Mouse (Mus musculus) hematopoietic stem cell, adult 5-6 weeks (primary cell): Measurements from ENCODE around the gene Slc17a7. TPM values are rescaled to one million over a fixed set of nuclear protein-coding genes. Genes with fewer than 3 reads are reported as not detected.
A peak's percentile ranks its signal among the peaks of the same experiment; 100 is the strongest.
"Not testable (repeated sequence)": the region's sequence is repeated elsewhere in the genome, so short reads cannot be mapped to it uniquely, and the experiment has no call there.

Experiments
- ATAC-seq, 2 experiments: fragments of 125-278 bp in 1 of 2; replicated peaks in 1 of 2; 2 replicates each; pipeline ENCODE4 v1.8.0; 2016 to 2017; ENCODE audit warnings: inconsistent platforms in 2 of 2, mild to moderate bottlenecking in 2 of 2, moderate number of reproducible peaks in 2 of 2, low read depth in 1 of 2, moderate TSS enrichment in 1 of 2; ENCODE audit not compliant: low FRiP score in 2 of 2, poor library complexity in 2 of 2, severe bottlenecking in 2 of 2, insufficient read depth in 1 of 2, low TSS enrichment in 1 of 2
- total RNA-seq: library from RNA; stranded (forward); fragments of 172-1452, 232-1000 nt; gene quantifications from 2 replicates; pipeline ENCODE4 v1.2.3, GENCODE M21; 2017

Slc17a7 gene
- total RNA-seq, 1 experiment from 2014 or later: not detected

DNA sequence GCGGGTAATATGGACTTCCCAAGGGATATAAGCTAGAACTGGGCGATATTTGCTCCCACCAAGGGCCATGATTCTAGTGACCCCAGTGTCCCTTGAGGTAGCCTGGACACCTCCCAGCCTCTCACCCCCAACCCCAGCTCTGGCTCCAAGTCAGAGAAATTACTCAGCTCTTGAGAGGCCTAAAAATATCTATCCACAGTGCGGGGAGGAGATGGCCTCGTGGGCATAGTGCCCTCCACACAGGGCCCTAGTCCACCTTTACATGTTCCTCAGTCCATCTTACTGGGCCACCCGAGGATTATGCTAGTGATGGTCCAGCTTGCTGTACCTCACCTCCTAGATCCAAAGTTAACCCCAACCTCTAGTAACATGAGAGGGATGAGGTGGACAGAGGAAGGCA, 1.1 kb downstream of the Slc17a7 start:
- ATAC-seq: no peak

DNA sequence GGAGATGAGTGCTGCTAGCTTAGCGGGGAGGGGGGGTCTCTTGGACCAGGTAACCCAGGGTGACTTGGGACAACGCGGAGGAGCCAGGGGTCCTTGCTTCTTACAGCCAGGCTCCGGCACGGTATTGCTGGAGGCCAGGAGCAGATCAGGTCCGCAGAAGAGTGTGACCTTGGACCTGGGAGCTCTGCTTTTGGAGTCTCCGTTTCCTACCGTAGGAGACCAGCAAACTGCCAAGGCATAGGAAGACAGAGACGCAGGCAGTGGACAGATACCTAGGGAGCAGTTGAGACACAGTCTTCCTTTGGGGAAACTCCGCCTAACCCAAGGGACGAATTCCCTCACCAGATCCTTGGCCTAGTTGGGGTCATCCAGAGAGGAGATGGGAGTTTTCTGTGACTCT, 2.0 kb downstream of the Slc17a7 start:
- ATAC-seq: no peak

DNA sequence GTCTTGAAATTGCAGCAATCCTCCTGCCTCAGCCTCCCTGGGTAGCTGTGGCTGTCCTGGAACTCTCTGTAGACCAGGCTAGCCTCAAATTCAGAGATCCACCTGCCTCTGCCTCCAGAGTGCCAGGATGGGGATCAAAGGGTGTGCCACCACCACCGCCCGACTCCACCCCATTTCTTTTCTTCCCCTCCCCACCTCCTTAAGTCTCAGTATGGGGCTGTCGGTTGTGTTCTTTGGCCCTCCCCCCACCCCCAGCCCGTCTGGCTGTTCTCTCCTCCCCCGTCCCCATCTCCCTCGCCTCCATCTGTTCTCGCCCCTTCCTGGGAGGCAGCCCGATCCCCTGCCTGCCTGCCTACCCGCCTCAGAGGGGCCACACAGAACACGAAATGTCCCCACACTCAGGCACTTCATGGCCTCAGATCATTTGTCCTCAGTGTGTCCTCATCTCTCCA, 3.2 kb downstream of the Slc17a7 start:
- ATAC-seq: no peak

DNA sequence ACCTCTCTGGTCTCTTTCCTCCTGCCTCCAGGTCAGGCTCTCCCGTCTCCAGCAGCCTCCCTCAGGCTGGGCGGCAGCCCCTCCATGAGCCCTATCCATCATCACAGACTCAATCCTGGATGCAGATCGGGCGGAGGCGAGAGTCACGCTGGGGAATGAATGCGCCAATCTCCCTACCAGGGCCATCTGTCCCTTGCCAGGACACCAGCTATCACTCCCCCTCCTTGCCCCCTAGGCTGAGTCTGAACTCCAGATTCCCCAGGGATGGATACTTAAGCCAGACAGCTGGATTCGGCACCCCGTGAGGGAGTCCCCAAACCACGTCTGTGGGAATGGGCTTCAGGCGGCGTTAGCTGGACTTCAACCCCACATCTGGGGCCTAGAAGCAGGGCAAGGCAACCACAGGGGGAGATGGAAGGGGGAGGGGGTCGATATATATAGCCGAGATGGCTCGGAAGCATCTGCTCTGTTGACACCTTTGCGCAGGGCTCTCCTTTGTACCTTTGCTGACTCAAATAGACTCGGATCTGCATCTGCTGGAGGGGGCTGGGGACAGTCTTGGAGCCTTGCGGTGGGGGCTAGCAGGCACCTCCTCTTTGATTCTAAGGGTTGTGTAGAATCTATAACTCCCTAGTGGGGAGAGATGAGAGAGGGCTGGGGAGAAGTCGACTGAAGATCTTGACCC, 4.2 kb downstream of the Slc17a7 start:
- no peak for ATAC-seq

DNA sequence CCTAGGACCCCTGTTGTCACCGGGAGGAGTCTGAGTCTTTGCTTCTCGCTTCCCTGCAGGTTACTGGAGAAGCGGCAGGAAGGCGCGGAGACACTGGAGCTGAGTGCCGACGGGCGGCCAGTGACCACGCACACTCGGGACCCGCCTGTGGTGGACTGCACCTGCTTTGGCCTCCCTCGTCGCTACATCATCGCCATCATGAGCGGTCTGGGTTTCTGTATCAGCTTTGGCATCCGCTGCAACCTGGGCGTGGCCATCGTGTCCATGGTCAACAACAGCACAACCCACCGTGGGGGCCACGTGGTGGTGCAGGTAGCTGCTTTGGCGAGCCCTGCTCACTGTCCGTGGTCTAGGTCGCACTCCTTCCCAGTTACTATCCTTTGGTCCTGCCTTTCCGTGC, 4.9 kb downstream of the Slc17a7 start:
- no peak for ATAC-seq

DNA sequence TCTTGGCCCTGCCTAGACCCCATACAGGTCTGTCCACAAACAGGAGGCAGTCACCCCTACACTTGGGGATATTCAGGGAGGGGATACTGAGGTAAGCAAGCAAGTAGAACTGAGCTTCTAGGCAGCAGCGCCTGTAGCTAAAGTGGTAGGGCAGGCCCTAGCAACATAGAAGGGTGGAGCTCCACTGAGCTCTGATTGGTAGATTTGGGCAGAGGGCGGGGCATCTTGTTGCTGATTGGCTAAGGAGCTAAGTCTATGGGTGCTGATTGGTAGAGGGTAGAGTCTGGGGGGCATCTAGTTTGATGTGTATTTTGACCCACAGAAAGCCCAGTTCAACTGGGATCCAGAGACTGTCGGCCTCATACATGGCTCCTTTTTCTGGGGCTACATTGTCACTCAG, 5.7 kb downstream of the Slc17a7 start:
- no peak for ATAC-seq

DNA sequence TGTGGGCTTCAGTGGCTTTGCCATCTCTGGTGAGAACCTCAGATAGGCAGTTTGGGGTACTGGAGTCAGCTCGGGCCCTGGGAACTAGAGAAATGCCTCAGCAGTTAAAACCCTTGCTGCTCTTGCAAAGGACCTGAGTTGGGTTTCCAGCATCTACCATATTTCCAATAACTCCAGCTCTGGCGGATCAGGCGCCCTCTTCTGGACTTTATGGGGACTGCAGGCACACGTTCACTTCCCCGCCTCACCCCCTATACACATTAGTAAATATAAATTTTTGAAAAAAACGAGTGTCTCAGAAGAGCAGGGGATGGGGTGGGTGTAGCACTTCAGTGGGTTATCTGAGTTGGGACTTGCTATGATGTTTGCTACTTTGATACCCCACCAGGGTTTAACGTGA, 9.2 kb downstream of the Slc17a7 start:
- no peak for ATAC-seq

DNA sequence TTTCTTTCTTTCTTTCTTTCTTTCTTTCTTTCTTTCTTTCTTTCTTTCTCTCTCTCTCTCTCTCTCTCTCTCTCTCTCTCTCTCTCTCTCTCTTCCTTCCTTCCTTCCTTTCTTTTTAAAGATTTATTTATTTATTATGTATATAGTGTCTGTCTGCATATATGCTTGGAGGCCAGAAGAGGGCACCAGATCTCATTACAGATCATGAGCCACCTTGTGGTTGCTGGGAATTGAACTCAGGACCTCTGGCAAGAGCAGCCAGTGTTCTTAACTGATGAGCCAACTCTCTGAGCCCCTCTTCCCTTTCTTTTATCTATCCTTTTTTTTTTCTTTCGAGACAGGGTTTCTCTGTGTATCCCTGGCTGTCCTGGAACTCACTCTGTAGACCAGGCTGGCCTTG, 10.0 kb downstream of the Slc17a7 start:
- not testable (repeated sequence) for ATAC-seq

DNA sequence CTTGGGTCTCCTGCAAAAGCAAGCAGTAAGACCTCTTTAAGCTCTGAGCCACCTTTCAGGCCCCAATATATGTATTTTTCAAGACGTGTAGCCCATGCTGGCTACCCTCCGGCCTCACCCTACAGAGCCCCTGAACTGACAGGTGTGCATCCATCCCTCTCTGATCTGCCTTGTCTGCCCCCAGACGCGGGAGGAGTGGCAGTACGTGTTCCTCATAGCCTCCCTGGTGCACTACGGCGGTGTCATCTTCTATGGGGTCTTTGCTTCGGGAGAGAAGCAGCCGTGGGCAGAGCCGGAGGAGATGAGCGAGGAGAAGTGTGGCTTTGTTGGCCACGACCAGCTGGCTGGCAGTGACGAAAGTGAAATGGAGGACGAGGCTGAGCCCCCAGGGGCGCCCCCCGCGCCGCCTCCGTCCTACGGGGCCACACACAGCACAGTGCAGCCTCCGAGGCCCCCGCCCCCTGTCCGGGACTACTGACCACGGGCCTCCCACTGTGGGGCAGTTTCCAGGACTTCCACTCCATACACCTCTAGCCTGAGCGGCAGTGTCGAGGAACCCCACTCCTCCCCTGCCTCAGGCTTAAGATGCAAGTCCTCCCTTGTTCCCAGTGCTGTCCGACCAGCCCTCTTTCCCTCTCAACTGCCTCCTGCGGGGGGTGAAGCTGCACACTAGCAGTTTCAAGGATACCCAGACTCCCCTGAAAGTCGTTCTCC, 11.0 kb downstream of the Slc17a7 start:
- ATAC-seq: peak in 1 of 2 experiments; percentile 12; a peak in 2 of 4 replicates

DNA sequence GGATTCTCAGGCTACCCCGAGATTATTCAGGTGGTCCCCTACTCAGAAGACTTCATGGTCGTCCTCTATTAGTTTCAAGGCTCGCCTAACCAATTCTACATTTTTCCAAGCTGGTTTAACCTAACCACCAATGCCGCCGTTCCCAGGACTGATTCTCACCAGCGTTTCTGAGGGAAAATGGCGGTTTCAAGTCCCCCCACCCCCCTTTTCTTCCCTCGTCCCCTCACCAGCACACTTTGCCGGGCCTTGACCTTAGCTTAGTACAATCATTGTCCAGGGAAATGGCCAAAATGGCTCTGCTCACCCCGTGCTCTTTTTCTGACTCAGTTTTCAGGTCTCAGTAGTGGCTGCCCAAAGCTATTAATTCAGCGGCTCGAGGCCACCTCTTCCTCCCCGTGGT, 11.6 kb downstream of the Slc17a7 start:
- ATAC-seq: no peak

DNA sequence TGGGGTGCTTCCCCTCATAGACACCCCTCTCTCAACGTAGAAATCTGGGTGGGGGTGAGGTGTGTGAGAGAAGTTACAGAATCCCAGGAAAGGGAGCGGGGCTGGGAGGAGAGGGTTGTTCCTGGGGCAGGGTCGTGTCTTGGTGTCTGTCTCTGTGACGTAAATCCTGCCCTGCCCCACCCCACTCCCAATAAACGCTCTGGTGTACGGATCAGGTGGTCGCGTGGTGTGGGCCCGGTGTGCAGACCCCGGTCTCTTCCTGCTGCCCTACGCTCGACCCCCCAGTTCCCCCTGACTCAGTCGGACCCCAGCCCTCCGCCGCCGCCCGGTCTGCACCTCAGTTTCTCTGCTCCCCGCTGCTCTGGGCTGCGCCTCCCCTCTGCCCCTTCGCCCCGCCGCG, 12.2 kb downstream of the Slc17a7 start:
- no peak for ATAC-seq

DNA sequence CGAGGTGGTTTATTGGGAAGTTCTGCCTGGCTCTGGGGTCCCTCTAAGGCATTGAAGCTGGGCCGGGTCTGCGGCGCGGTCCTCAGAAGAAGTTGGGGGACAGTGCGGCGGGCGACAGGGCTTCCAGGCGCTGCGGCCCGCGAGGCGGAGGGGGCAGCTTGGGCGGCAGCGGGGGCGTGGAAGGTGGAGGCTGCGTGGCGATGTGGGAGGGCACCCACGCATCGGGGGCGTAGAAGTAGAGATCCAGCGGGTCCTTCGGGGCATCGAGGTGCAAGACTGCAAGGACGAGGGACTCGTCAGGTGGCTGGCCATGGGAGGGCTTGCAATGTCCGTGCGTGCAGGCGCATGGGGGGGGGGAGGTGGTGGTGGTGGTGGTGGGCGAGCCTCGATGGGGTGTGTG, 12.6 kb downstream of the Slc17a7 start:
- ATAC-seq: no peak

DNA sequence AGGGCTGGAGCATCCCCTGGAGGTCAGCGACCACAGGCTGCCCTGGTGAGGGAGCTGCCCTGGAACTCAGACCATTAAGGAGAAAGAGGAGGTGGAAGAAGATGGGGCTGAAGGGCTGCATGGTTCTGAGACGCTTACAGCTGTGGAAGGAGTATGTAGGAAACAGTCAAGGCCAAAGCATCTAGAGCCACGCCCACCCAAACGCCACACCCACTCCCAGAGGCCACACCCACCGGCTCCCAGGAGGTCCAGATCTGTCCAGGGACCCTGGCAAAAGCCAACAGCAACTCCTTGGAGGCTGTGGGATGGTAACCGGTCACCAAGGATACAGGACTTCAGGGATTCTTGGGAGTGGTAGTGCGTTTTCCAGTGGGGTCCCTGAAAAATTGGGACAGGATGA, 14.8 kb downstream of the Slc17a7 start:
- no peak for ATAC-seq

DNA sequence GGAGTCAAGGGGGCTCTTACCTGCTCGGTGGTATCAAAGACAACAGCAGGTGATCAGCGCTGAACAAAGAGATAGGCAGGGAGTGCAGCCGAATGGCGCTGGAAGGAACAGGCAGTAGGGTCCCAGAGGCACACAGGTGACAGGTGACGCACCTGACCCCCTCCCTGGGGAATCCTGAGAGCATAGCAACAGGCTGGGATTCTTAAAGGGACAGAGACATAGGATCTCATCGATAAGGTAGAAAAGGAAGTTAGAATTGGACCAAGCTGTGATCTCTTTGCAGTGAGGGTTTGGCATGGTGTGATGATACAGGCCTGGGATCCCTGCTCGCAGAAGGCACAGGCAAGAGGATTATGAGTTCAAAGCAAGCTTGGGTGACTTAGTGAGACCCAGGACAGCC, 15.7 kb downstream of the Slc17a7 start, which contains the start of gene Gfy:
Gene Gfy, minus strand, starts transcription at position 101 of the 400 bp plus-strand sequence.
- no peak for ATAC-seq

DNA sequence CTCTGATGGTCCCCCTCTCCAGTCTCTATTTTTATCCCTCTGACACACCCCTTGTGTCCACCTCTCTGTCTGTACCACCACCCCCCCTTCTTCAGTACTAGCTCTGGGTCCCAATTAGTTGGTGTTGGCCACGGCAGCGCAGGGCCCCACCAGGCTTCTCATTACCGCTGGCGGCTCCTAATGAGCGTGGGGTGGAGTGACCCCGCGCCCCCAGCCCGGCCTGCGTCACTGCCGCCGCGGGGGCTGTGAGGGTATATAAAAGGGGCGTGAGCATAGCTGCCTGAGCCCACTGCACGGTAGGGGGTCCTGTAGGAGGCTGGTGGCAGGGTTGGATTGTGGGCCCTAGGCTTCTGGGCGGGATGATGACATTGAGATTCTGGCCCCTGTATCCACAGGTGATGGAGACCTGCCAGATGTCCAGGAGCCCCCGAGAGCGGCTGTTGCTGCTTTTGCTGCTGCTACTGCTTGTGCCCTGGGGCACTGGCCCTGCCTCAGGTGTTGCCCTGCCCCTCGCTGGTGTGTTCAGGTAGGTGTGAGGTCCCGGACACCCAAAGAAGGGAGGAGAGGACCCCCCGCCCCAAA, 17.2 kb downstream of the Slc17a7 start, which contains the start of gene Pth2:
Gene Pth2, plus strand, starts transcription at position 100 of the 582 bp plus-strand sequence.
- ATAC-seq: no peak

DNA sequence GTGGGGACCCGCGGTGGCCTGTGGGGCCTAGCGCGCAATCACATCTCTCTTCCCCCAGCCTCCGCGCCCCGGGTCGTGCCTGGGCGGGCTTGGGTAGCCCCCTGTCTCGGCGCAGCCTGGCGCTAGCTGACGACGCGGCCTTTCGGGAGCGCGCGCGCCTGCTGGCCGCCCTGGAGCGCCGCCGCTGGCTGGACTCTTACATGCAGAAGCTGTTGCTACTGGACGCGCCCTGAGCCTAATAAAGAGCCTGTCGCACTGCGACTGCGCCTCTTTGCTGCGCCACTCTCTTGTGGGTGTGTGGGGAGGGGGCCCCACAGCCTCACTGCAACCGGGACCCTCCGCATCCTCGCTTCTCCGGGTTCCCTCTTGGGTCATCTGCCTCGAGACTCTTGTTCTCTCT, 17.8 kb downstream of the Slc17a7 start:
- no peak for ATAC-seq

DNA sequence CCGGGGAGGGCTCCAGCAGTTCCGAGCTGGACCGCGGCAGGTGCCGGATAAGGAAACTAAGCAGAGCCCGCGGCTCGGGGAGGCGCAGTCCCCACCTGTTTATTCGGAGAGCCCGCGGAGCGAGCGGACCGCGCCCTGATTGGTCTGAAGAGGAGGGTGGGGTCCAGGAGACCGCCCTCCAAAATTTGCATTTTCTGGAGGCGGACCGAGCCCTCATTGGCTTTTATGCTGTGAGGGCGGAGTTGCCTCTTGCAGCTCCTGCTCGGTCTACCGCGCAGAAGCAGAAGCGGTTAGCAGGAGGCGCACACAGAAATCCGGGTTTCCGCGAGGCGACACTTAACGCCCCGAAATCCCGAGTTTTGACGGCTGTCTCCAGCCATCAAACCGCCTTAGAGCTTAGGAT, 18.5 kb downstream of the Slc17a7 start:
- peak; percentile 93 to 97 for ATAC-seq

DNA sequence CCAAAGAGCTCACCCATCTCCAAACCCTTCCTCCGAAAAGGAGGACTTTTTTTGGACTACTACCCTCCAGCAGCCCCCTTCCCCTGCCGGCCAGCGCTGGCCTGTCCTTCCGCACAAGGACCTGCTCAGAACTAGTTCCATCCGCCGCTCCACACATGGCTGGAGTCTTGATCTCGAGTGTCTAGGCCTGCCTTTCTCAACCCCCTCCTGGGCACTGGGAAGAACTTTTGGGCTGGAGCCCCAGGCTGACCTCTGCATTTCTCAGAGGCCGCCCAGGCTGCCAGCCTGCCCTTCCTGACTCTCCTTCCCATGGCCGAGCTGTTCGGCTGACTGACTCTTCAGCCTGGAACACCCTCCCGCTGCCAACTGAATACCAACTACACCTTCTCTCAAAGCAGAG, 18.9 kb downstream of the Slc17a7 start:
- peak; percentile 2 to 3; a peak in 1 of 4 replicates for ATAC-seq
